Mouse (Mus musculus) right cerebral cortex, postnatal 10 days (tissue): ENCODE measurements around the gene Ptges3l.
"Not testable (repeated sequence)": the region's sequence is repeated elsewhere in the genome, so short reads cannot be mapped to it uniquely, and the experiment has no call there.

Source experiments
- DNase-seq, 2 experiments: peaks; one replicate each; pipeline ENCODE4 v3.0.0; 2021; ENCODE audit warnings: low spot score in 2 of 2

Ptges3l gene

DNA sequence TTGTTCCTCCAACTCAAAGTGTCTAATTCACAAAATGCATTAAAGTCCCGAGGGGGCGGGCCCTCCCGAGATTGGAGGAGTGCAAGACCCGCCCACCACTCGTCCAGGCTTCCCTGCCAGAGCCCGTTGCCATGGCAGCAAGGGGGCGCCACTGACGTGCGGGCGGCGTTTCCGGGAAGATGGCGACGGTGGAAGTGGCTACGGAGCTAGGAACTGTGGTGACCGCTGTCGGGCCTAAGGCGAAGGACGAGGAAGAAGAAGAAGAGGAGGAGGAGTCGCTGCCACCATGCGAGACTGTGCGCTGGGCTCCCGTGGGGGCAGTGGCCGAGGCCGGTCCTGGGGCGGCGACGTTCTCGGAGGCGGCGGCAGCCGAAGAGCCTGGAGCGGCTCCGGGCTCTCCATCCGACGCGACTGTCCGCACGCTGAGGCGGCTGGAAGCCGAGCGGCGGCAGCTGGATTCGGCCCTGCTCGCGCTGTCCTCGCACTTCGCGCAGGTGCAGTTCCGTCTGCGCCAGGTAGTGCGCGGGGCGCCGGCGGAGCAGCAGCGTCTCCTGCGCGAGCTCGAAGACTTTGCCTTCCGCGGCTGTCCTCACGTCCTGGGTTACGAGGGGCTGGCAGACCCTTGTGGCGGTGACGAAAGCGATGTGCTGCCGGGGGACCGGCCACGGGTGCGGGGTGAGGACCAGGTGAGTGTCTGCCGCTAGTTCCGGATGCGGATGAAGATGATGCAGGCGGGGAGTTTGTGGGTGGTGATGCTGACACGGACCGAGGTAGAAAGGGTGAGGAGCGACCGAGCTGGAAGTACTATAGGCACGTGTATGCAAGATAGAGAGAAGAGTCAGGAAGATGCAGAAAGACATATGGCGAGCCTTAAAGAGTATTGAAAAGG, at the start of gene Ptges3l, which contains the start of gene Rundc1:
Ptges3l (minus strand) TSS at position 409 of the 889 bp plus-strand sequence.
Rundc1 (plus strand) TSS at position 161 of the 889 bp plus-strand sequence.
- DNase-seq: peak; percentile 98 to 99

DNA sequence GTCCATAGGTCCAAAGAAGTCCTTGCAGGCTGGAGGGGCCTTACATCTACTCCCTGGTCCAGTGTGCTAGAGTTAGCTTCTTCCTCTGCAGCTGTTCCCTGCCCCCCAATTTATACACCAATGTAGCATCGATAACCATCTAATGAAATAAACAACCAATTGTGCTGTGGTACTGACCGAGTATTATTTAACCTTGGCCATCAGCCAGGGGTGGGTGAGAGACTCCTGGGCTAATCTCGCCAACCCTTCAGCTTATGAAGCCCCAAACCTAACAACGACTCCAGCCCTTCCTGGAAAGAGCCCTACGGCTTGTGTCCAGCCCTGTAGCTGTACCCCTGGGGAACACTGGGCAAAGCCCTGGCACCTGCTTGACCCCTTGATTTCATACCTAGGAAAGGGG, 49.2 kb upstream of the Ptges3l start:
- DNase-seq: no peak

DNA sequence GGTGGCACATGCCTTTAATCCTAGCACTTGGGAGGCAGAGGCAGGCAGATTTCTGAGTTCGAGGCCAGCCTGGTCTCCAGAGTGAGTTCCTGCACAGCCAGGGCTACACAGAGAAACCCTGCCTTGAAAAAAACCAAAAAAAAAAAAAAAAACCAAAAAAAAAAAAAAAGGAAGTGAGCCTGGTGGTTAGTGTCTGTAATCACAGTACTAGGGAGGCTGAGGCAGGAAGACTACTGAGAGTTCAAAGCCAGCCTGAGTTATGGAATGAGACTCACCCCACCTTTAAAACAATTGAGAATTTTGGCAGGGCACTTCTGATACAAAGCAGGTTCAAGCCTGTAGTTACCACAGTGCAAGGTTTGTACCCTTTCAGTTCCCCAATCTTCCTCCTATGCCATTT, 48.6 kb upstream of the Ptges3l start:
- DNase-seq: not testable (repeated sequence)

DNA sequence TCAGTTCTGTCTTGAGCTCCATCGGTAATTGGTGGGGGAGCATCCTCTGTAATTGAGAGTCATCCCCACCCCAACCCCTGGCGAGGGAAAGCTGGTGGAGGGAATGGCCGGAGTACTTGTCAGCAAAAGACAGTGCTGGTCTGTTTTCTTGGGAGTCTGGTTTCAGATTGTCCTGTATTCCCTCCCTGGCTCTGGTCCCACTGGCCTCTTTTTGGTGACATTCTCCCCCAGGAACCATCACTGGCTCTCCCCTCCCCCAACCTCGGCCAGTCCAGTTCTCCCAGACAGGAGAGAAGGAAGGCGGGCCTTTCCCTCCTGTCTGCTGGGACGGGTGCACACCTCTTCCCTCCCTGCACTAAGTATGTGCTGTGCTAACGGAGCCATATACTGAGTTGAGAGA, 47.2 kb upstream of the Ptges3l start:
- DNase-seq: peak; percentile 72 to 79

DNA sequence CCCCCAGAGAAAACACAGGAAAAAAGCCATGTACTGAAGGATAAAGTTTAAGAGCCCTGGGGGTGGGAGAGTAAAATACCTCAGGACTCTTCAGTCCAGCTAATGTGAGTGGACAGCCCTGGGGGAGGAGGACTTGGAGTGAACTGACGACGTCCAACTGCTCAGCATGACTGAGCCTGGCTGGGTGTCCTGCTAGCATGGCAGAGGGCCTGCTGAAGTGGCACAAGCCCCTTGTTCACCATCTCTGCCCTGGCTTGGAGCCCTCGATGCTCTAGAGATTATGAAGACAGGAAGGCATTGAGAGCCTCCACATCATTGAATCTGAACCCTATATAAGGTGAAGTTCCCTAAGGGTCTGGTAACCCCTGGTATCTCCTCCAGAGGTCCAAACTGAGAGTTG, 46.8 kb upstream of the Ptges3l start:
- DNase-seq: no peak

DNA sequence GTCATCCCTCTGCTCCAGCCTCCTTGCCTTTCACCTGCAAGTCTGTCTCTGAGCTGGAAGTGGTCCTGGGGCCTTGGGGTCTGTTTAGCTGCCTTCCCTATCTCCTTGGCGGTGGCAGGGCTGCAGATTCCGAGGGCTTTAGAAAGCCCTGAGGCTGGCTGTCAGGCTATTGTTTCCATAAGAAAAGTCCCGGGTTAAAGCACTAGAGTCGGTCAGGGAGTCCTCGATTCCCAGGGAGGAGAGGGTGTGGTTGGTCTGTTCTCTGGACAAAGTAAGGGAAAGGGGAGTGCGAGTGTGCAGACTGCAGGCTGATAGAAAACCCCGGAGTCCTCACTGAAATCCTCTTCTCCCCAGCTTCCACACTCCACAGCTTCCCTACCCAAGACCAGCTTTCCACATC, 45.1 kb upstream of the Ptges3l start:
- no peak for DNase-seq

DNA sequence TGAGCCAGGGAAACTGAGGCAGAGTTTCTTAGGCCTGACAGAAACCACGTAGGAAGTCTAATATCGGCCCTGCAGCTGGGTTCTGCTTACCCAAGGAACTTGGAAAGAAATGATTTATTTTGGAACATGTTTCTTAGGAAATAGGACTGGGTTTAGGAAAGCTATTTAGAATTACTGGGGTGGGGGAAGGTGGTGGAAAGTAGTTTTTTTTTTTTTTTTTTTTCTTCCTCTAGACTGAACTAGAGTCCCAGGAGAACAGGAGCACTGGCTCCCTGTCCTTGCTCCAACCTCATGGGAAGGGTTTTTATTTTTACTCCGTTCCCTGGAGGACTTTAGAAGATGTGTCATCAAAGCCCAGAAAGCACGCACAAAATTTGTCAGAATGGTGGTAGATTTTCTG, 44.0 kb upstream of the Ptges3l start:
- DNase-seq: no peak

DNA sequence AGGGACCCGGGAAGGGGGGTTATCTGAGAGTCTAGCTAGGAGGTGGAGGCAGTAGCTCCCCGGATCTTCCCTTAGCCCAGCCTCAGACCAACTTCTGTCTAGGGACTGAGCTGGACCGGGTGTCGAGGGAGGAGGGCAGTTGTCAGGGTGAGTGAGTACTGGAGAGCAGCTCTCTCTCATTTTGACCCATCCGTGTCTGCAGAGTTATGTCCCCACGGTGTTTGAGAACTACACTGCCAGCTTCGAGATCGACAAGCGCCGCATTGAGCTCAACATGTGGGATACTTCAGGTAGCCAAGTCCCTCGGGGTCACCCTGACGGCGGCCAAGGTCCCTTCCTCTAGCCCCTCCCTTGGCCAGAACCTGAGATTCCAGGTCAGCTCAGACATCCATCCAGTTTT, 43.6 kb upstream of the Ptges3l start:
- DNase-seq: no peak

DNA sequence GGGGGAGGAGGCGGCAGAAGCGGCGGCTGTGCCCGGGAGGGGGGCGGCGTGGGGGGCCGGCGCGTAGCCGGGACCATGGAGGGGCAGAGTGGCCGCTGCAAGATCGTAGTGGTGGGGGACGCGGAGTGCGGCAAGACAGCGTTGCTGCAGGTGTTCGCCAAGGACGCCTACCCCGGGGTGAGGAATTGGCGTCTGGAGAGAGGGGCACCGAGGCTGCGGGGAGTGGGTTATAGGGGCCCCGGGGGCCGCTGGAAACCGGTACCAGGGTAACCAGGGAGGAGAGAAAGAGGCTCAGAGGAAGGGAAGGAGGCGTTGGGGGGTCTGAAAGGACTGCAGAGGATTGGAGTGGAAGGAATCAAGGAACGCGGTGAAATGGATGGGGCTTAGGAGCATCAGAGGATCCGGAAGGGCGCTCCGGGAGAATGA, 43.1 kb upstream of the Ptges3l start:
- DNase-seq: no peak

DNA sequence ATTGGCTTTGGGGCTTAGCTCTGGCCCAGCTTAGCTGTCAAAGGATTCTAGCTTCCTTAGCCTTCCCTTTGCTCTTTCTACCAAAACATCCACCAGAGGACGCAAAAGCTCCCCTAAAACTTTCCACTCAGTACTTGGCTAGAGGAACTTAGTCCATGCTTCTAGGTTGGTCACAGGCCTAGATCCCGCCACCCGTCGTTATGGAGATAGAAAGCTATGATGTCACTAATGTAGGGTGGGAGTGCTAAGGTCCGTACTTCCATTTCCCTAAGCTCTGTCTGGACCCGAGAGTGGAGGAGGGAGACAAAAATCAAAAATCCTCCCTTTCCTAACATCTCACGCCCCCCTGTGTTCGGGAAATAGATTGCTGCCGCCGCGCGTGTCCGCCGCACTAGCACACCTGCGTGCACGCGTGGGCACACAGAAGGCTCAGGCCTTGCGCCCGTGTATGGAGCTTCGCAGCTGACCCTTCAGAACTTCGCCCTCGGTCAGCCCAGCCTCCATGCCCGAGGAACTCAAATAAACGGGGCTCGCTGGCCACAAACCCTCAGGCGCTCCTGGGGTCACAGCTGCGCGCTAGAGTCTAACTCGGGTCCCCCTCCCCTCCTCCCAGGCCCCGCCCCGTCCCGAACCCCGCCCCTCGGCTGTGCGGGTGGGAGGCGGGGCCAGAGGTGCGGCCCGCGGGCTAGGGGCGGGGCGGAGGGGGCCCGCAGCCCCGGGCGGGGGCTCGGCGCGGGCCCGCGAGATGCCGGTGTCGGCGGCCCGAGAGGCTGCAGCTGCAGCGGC, 42.5 kb upstream of the Ptges3l start:
- DNase-seq: peak; percentile 74 to 82

DNA sequence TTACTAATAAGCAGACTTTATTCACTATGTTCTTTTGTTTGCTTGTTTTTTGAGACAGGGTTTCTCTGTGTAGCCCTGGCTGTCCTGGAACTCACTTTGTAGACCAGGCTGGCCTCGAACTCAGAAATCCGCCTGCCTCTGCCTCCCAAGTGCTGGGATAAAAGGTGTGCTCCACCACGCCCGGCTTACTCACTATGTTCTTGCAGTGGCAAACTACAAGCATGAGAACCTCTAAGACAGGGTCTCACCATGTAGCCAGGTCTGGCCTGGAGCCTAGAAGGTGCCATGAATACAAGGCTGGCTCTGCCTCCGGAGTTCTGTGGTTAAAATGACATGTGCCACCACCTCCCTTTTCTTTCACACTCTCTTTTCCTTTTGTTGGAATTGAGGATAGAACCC, 41.4 kb upstream of the Ptges3l start:
- not testable (repeated sequence) for DNase-seq

DNA sequence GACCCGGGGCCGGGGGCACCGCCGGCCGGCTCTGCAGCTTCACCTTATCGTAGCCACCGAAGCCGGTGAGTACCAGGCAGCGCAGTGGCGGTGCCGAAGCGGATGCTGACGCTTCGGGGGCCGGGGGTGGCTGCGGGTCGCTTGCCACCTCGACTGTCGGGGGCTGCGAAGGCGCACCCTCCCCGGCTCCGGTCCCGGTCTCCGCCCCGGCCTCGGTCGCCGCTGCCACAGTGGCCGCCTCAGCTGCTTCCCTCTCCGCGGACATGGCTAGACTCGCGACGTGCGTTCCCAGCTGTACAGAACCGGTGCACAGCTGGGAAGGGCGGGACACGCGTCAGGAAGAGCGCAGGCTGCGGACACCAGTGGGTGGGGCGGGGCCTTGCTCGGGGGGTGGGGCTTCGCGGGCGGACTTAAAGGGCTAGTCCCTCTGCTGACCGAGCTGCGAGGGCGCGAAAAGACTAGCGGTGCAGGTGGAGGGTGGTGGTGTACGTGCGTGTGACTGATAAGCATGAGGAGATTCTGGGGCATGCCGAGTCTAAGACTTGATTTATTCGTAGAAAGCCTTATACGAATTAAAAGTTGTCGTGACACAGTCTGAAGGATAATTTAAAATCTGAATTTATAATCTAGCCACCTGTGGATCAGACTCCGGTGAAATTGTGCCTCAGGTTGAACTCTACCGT, 40.9 kb upstream of the Ptges3l start, which contains the start of gene Vat1:
Vat1 (minus strand) TSS at position 362 of the 683 bp plus-strand sequence.
- peak; percentile 78 to 81 for DNase-seq

DNA sequence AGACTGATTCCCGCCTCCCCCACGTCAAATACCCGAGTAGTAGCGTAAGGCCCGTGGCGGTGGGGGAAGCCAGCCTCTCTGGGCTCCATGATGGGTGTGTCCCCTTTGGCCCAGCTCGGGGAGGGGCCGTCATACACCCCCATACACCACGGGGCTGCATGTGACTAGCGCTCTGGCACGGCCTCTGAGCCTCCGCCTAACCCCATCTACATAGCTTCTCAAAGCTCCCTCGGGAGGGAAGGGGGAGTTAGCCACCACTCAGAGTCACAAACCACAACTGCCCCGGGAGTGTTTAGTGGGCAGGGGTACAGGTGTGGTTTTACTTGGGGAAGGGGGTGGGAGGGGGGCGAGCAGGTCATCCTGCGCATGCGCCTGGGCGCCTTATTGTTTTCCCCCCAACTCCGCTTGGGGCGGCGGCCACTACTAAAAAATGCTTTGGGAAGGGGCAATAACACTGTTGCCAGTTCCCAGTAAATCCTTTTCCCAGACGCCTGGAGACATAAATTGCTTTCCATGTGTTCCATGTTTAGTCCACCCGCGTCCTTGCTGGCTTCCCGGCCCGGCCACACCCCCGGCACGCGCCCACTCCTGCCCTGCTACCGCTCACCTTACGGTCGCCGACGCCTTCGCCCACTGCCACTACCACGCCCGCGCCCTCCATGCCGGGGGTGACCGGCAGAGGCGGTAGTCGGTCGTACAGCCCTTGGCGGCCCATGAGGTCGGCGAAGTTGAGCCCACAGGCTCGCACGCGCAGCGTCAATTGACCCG, 40.2 kb upstream of the Ptges3l start:
- peak; percentile 60 to 72 for DNase-seq

DNA sequence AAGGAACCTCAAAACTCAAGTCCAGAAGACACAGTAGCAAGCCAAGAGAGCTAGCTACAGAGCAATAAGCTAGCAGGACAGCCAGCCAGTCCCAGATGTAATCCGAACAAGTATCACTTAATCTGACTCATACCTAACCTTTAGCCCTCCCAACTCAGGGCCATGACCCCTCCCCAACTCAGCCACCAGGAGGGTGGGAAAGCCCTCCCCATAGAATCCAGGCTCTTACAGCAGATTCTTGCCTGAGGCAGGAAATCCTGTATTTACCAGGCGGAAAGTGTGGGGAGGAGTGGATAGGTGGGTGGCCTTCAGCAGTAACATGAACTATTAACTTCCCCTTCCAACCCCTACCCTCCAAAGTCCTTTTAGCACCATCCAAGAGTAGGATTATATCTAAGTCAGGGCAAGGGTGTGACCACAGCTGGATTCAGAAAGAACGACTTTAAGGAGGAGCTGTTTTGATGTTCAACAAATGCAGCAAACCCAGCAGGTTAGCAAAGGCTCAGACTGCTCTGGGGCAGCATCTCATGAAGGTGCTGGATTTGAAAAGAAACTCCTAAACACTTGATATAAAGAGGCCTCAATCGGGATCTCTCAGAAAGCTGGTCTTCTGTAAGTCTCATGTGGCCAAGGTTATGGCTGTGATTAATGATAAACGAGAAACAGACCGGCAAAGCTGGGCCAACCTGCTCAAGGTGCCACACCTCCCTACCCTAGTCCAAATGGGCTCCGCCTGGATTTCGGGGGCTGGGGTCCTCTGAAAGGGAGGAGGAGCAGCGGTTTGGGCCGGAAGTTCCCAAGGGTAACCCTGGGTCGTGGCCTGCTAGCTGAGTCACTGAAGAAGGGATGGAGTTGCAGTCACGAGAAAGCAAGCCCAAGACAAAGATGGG, 39.3 kb upstream of the Ptges3l start, which contains the start of gene Rnd2:
Rnd2 (plus strand) TSS at position 789 of the 890 bp plus-strand sequence.
- no peak for DNase-seq

DNA sequence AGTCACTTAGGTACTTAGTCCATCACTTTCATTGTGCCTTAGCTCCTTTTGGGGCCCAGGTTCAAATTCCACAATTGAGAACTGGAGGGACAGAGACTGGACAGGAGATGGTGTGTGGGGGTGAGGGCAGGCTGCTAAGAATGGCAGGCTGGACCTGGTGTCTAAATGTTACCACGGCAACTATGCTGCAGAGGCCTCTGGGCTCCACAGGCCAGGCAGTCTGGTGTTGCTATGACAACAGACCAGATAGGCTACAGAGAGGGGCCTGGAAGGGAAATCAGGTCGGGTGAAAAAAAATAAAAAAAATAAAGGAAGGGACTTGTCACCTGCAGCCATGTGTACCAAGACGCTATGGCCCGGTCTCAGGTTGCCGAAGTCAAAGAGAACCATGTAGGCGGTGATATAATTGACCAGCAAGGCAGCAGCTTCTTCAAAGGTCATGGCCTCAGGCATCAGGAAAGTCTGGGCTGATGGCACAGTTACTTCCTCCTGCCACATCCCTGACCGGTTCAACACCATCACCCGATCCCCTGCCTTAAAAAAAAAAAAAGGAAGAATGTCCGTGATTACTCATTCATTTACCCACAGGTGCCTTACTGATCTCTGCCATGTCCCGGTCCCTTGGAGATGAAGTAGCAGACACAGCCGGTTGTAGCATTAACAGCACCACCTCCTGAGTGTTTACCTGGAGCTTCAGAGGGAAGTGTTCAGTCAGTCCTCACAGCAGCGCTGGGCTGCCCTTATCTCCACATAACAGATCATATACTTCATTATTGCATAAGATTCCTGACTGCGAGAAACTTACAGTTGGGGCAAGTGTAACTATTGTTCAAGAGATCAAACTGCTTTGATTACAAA, 37.7 kb upstream of the Ptges3l start:
- no peak for DNase-seq

DNA sequence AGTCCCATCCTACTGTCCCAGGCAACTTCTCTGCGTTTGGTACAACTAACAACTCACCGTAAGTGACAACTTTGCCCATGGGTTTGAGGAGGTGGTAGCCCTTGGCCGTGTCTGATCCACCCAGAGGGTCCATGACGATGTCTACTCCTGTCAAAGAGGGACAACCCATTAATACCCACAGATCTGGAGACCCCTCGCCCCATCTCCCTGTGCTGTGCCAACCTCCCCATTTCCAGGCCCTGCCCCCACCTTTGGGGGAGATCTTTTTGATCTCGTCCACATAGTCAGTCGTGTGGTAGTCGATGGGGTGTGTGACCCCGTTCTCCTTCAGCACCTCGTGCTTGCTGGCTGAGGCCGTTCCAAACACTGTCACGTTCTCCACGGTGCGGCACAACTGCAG, 37.0 kb upstream of the Ptges3l start:
- DNase-seq: no peak

DNA sequence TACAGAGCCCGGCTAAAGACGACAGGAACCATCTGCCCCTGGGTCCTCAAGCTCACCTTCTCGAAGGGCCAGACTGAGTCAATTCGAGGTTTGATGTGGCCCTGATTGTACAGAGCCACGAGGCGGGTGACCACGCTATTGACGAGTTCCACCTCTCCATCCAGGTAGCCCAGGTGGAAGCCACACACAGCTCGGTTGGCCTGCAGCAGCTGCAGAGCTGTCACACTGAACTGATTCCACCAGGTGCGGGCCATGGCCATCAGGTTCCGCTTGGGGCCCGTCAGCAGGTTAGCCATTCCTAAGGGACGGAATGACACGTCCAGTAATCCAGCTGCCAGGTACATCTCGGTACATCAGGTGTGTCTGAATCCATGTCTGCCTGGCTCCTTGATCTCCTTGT, 35.2 kb upstream of the Ptges3l start:
- DNase-seq: no peak

DNA sequence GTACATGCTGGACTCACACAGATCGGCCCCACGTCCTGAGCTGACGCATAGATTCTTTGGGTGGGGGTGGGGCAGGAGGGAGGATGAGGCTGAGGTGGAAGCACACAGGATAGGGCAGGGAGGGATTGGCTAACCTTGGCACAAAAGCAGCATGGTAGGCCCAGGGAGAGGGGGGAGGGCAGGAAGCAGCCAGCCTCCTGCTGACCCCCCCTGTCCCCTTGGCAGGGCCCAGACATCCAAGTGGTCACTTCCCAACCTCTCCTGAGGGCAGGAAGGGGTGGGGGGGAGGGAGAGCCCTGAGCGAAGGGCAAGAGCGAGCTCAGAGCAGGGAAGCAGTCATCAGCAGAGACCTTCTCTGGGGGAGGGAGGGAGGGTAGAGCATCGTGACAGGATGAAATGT, 34.6 kb upstream of the Ptges3l start:
- no peak for DNase-seq

DNA sequence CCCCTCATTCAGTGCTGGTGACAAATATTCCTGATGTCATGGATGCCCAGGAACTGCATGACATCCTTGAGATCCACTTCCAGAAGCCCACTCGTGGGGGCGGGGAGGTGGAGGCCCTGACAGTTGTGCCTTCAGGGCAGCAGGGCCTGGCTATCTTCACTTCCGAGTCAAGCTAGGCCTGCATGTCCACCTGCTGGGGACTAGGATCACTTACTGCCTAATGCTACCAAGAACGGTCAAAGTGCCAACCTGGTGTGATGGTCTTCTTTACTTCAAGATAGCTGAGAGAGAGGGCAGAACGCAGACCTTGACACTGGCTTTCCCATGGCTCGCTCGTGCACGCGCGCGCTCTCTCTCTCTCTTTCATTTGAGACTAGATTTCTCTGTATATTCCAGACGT, 33.1 kb upstream of the Ptges3l start:
- no peak for DNase-seq
